Mouse (Mus musculus): ENCODE measurements around the gene Sgms1.
"Not testable (repeated sequence)": the region's sequence is repeated elsewhere in the genome, so short reads cannot be mapped to it uniquely, and the experiment has no call there.

Gene Sgms1

DNA sequence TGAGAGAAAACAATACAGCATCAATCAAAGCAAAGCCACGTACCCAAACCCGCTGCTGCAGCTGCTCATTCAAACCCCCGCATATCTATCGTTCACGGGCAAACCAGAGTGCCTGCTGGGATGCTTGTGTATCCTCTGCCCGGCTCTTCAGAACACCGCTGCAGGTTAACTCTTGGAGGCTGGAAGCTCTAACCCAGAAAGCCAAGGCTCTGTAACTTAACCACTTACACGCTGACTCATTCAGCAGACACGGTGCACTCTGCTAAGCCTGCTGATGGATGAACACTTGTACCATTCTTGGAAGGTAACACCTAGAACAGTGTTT is 286.6 kb downstream of the Sgms1 start:
- DNase-seq (ENCODE audit: low read depth, low spot score) = peak; percentile 56

GRCm38 (mm10) chr19:32102294-32102975 is 287.1 kb downstream of the Sgms1 start:
- no peak for DNase-seq (ENCODE audit: low read depth, low spot score)

DNA sequence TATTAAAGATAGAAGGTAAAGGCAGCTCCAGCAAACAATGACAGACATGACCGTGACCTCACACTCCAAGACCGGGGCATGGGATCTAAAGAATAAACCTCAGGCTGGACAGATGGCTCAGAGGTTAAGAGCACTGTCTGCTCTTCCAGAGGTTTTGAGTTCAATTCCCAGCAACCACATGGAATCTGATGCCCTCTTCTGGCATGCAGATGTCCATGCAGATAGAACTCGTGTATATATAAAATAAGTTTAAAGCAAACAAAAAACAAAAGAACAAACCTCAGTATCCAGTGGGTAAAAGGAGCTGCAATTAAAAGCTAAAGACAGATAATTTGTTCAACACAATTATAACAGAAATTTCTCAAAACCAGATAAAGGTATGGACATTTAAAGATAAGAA is 290.9 kb downstream of the Sgms1 start:
- DNase-seq (ENCODE audit: low read depth, low spot score) = no peak

GRCm38 (mm10) chr19:32092358-32092757 is 297.2 kb downstream of the Sgms1 start:
- DNase-seq (ENCODE audit: low read depth, low spot score) = no peak

DNA sequence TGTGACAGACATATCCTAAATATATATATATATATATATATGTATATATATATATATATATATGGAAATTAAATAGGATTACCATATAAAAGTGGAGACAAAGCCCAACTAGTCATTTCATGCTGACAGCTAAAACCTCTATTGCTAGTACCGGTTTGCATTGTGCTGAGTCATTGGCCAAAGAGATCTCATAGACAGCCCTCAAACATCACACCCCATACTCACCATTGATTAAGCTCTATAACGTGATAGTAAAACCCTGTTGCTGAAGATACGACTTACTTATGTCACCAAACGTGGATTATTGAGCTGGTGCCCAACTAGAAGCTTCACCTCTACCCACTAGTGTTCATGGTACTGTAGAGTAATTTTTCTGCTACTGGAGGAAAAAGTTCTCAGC is 298.7 kb downstream of the Sgms1 start:
- no peak for DNase-seq (ENCODE audit: low read depth, low spot score)

GRCm38 (mm10) chr19:32088570-32088969 is 300.9 kb downstream of the Sgms1 start:
- DNase-seq (ENCODE audit: low read depth, low spot score) = no peak

DNA sequence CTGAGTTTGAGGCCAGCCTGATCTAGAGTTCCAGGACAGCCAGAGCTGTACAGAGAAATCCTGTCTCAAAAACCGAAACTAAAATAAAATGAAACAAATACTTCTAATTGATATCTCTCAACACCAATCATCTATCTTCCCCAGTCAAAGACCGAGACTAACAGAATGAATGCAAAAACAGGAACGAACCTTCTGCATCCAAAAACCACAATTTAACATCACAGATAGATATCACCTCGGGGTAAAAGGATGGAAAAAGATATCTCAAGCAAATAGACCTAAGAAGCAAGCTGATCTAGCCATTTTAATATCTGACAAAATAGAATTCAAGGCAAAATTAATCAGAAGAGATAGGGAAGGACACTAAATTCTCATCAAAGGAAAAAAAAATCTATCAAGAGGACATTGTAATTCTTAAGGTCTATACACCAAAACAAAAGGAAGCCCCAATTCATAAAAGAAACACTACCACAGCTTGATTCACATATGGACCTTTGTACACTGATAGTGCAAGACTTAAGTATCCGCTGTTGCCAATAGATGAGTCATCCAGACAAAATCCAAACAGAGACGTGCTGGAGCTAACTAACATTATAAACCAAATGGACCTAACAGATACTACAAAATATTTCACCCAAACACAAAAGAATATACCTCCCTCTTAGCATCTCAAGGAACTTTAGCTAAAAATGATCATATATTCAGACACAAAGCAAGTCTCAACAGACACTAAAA is 301.6 kb downstream of the Sgms1 start:
- DNase-seq (ENCODE audit: low read depth, low spot score) = no peak

- not testable (repeated sequence) for DNase-seq (ENCODE audit: low read depth, low spot score)
Observed at GRCm38 (mm10) chr19:32084813-32085212, 304.7 kb downstream of the Sgms1 start.

Measured in telencephalon, adult 2 months (tissue).